Mouse (Mus musculus) liver, embryonic 13.5 days (tissue): ENCODE results near the gene Acox2. TPM values are rescaled to one million over a fixed set of nuclear protein-coding genes. Genes with fewer than 3 reads are reported as not detected.
"Not testable (repeated sequence)": the region's sequence is repeated elsewhere in the genome, so short reads cannot be mapped to it uniquely, and the experiment has no call there.

ENCODE experiments used
- ATAC-seq: fragments of 200-750 bp; cut with Nextera tagmentation; 2 replicates; pipeline ENCODE4 v1.8.0; 2017; ENCODE audit warnings: low read depth, mild to moderate bottlenecking, moderate number of reproducible peaks, moderate library complexity
- DNase-seq: peaks from one replicate; pipeline ENCODE4 v3.0.0; 2022
- H3K27ac ChIP-seq: fragments of 300-500 bp; sonication (generic); 2 replicates; pipeline ENCODE4 v1.5.1; 2015; ENCODE audit warnings: moderate library complexity, mild to moderate bottlenecking, inconsistent platforms
- H3K27me3 ChIP-seq: fragments of 300-500 bp; sonication (generic); 2 replicates; pipeline ENCODE4 v1.6.1; 2015; ENCODE audit warnings: mild to moderate bottlenecking, inconsistent platforms
- H3K36me3 ChIP-seq: fragments of 300-500 bp; sonication (generic); 2 replicates; pipeline ENCODE4 v1.6.1; 2015; ENCODE audit warnings: mild to moderate bottlenecking, inconsistent platforms
- H3K4me1 ChIP-seq: fragments of 300-500 bp; sonication (generic); replicated peaks from 2 replicates; pipeline ENCODE4 v1.6.1; 2015; ENCODE audit warnings: inconsistent platforms
- H3K4me2 ChIP-seq: fragments of 300-500 bp; sonication (generic); 2 replicates; pipeline ENCODE4 v1.6.1; 2015; ENCODE audit warnings: inconsistent platforms, mild to moderate bottlenecking, moderate library complexity
- H3K4me3 ChIP-seq: fragments of 300-500 bp; sonication (generic); replicated peaks from 2 replicates; pipeline ENCODE4 v1.5.1; 2015; ENCODE audit warnings: mild to moderate bottlenecking, inconsistent platforms
- H3K9ac ChIP-seq: fragments of 300-500 bp; sonication (generic); 2 replicates; pipeline ENCODE4 v1.6.1; 2015; ENCODE audit warnings: mild to moderate bottlenecking, inconsistent platforms
- H3K9me3 ChIP-seq: fragments of 300-500 bp; sonication (generic); replicated peaks from 2 replicates; pipeline ENCODE4 v1.6.1; 2016; ENCODE audit warnings: inconsistent platforms
- WGBS: fragments of 180-500 bp; shearing (Covaris S2); methylation state at CpG from one replicate; pipeline ENCODE4 v1.1.7; 2015; ENCODE audit not compliant: insufficient replicate concordance; 5-methylcytosine and 5-hydroxymethylcytosine counted together
- polyA plus RNA-seq: library from polyadenylated mRNA; unstranded; fragments of >200 nt; fragmentation: Nextera tagmentation; extraction: Ambion mirVana; gene quantifications from 2 replicates; pipeline ENCODE4 v1.2.1, GENCODE M21; 2015

Acox2 gene
- 9.8 and 12.1 TPM in 2 replicates for polyA plus RNA-seq

- no peaks in the 10 kb centered on the region for H3K9me3 ChIP-seq
- ATAC-seq (peak; percentile 31), DNase-seq (no peak)
- H3K36me3 ChIP-seq, result no peaks in the 10 kb centered on the region
- H3K27me3 ChIP-seq, result no peaks in the 10 kb centered on the region
- 46% methylated on average over 3 of the region's 3 CpGs for WGBS
- H3K9ac ChIP-seq, result peak within 1 kb of the TSS; percentile 49
- peak within 1 kb of the TSS; percentile 71 for H3K27ac ChIP-seq
- H3K4me3 ChIP-seq, result peak within 1 kb of the TSS; percentile 8
- H3K4me1 ChIP-seq, result 0 out of 2 replicates have a peak, but pooled peaks cover 8% of the 10 kb centered on the region
- peak within 1 kb of the TSS; percentile 43 for H3K4me2 ChIP-seq
Observed at GRCm38 (mm10) chr14:8259166-8259565, at the start of gene Acox2. Acox2 (minus strand) TSS chr14:8259353.

GRCm38 (mm10) chr14:8308650-8309049 is 49.5 kb upstream of the Acox2 start:
- Histone ChIP-seq H3K4me2 (no peak overlapping the region), H3K4me1 (no peaks in the 10 kb centered on the region), H3K36me3 (no peaks in the 10 kb centered on the region), H3K27me3 (no peaks in the 10 kb centered on the region), H3K4me3 (no peak overlapping the region), H3K9me3 (no peaks in the 10 kb centered on the region), H3K9ac (no peak overlapping the region), H3K27ac (no peak overlapping the region)
- WGBS, result 47% methylated on average over 3 of the region's 3 CpGs
- ATAC-seq, result no peak
- DNase-seq, result no peak

GRCm38 (mm10) chr14:8306884-8307283 is 47.7 kb upstream of the Acox2 start:
- no peaks in the 10 kb centered on the region for H3K36me3 ChIP-seq
- 39% methylated on average over 6 of the region's 6 CpGs for WGBS
- no peaks in the 10 kb centered on the region for H3K9me3 ChIP-seq
- no peaks in the 10 kb centered on the region for H3K27me3 ChIP-seq
- H3K4me1 ChIP-seq, result 0 out of 2 replicates have a peak, but pooled peaks cover 2% of the 10 kb centered on the region
- ATAC-seq (no peak), DNase-seq (no peak)
- no peak overlapping the region for H3K4me2 ChIP-seq
- no peak overlapping the region for H3K4me3 ChIP-seq
- H3K9ac ChIP-seq, result no peak overlapping the region
- H3K27ac ChIP-seq, result no peak overlapping the region

GRCm38 (mm10) chr14:8305014-8305413 is 45.9 kb upstream of the Acox2 start:
- Histone ChIP-seq H3K9me3 (no peaks in the 10 kb centered on the region), H3K27ac (no peak overlapping the region), H3K4me1 (0 out of 2 replicates have a peak, but pooled peaks cover 2% of the 10 kb centered on the region), H3K36me3 (no peaks in the 10 kb centered on the region), H3K4me2 (no peak overlapping the region), H3K4me3 (no peak overlapping the region), H3K9ac (no peak overlapping the region), H3K27me3 (no peaks in the 10 kb centered on the region)
- ATAC-seq, result no peak
- no peak for DNase-seq
- 56% methylated on average over 3 of the region's 3 CpGs for WGBS

GRCm38 (mm10) chr14:8304082-8304481 is 44.9 kb upstream of the Acox2 start:
- no peaks in the 10 kb centered on the region for H3K36me3 ChIP-seq
- H3K4me1 ChIP-seq, result 0 out of 2 replicates have a peak, but pooled peaks cover 2% of the 10 kb centered on the region
- DNase-seq (no peak), ATAC-seq (no peak)
- H3K9ac ChIP-seq, result no peak overlapping the region
- no peak overlapping the region for H3K4me2 ChIP-seq
- H3K27ac ChIP-seq, result no peak overlapping the region
- no peak overlapping the region for H3K4me3 ChIP-seq
- H3K9me3 ChIP-seq, result no peaks in the 10 kb centered on the region
- H3K27me3 ChIP-seq, result peaks cover 6% of the 10 kb centered on the region; the same call in 1 of the 2 replicates

- DNase-seq (no peak), ATAC-seq (no peak)
- Histone ChIP-seq H3K27me3 (peaks cover 6% of the 10 kb centered on the region; the same call in 1 of the 2 replicates), H3K36me3 (no peaks in the 10 kb centered on the region), H3K4me2 (no peak overlapping the region), H3K4me3 (no peak overlapping the region), H3K9me3 (no peaks in the 10 kb centered on the region), H3K9ac (no peak overlapping the region), H3K27ac (no peak overlapping the region), H3K4me1 (0 out of 2 replicates have a peak, but pooled peaks cover 2% of the 10 kb centered on the region)
- 14% methylated on average over 10 of the region's 10 CpGs for WGBS
Observed at GRCm38 (mm10) chr14:8302687-8303086, 43.5 kb upstream of the Acox2 start.

- Histone ChIP-seq H3K9ac (no peak overlapping the region), H3K4me1 (0 out of 2 replicates have a peak, but pooled peaks cover 2% of the 10 kb centered on the region), H3K9me3 (no peaks in the 10 kb centered on the region), H3K27me3 (peaks cover 6% of the 10 kb centered on the region; the same call in 1 of the 2 replicates), H3K27ac (no peak overlapping the region), H3K4me3 (no peak overlapping the region), H3K36me3 (no peaks in the 10 kb centered on the region), H3K4me2 (no peak overlapping the region)
- DNase-seq, result peak; percentile 13
- ATAC-seq, result no peak
- WGBS, result 16% methylated on average over 8 of the region's 8 CpGs
Observed at GRCm38 (mm10) chr14:8300281-8300680, 41.1 kb upstream of the Acox2 start.

- Histone ChIP-seq H3K9ac (no peak overlapping the region), H3K4me2 (no peak overlapping the region), H3K27ac (no peak overlapping the region), H3K9me3 (no peaks in the 10 kb centered on the region), H3K4me3 (no peak overlapping the region), H3K27me3 (peaks cover 6% of the 10 kb centered on the region; the same call in 1 of the 2 replicates), H3K36me3 (no peaks in the 10 kb centered on the region), H3K4me1 (0 out of 2 replicates have a peak, but pooled peaks cover 2% of the 10 kb centered on the region)
- WGBS, result 56% methylated on average over 5 of the region's 5 CpGs
- DNase-seq, result no peak
- no peak for ATAC-seq
Observed at GRCm38 (mm10) chr14:8297889-8298293, 38.7 kb upstream of the Acox2 start.

- Histone ChIP-seq H3K4me3 (no peak overlapping the region), H3K4me2 (no peak overlapping the region), H3K9me3 (0 out of 2 replicates have a peak, but pooled peaks cover 3% of the 10 kb centered on the region), H3K36me3 (no peaks in the 10 kb centered on the region), H3K4me1 (no peaks in the 10 kb centered on the region), H3K27me3 (0 out of 2 replicates have a peak, but pooled peaks cover 2% of the 10 kb centered on the region), H3K27ac (no peak overlapping the region), H3K9ac (no peak overlapping the region)
- DNase-seq, result no peak
- ATAC-seq, result no peak
- WGBS, result 69% methylated on average over 1 of the region's 1 CpGs
Observed at GRCm38 (mm10) chr14:8294257-8294656, 35.1 kb upstream of the Acox2 start.

- ATAC-seq, result peak; percentile 71
- H3K27ac ChIP-seq, H3K9ac ChIP-seq, H3K4me2 ChIP-seq, H3K4me3 ChIP-seq, H3K9me3 ChIP-seq, H3K4me1 ChIP-seq, DNase-seq, H3K27me3 ChIP-seq, H3K36me3 ChIP-seq: not testable (repeated sequence)
- 71% methylated on average over 5 of the region's 5 CpGs for WGBS
Observed at GRCm38 (mm10) chr14:8286595-8286994, 27.4 kb upstream of the Acox2 start.

- no peaks in the 10 kb centered on the region for H3K9me3 ChIP-seq
- H3K27ac ChIP-seq, result peak overlapping the region; percentile 60
- ATAC-seq, result peak; percentile 73
- no peak for DNase-seq
- H3K4me1 ChIP-seq, result peaks cover 8% of the 10 kb centered on the region
- H3K36me3 ChIP-seq, result no peaks in the 10 kb centered on the region
- H3K4me2 ChIP-seq, result no peak overlapping the region
- no peak overlapping the region for H3K4me3 ChIP-seq
- no peaks in the 10 kb centered on the region for H3K27me3 ChIP-seq
- no peak overlapping the region for H3K9ac ChIP-seq
Observed at GRCm38 (mm10) chr14:8283784-8284183, 24.6 kb upstream of the Acox2 start.

GRCm38 (mm10) chr14:8271281-8271680 is 12.1 kb upstream of the Acox2 start:
- H3K4me1 ChIP-seq, H3K27me3 ChIP-seq, ATAC-seq, H3K9ac ChIP-seq, H3K4me3 ChIP-seq, H3K27ac ChIP-seq, H3K9me3 ChIP-seq, H3K4me2 ChIP-seq, DNase-seq, H3K36me3 ChIP-seq: not testable (repeated sequence)
- WGBS, result 60% methylated on average over 8 of the region's 8 CpGs
